Mouse (Mus musculus): ENCODE measurements around the gene Ly86.

The Ly86 gene

GRCm38 (mm10) chr13:37431707-37432106 is 86.7 kb downstream of the Ly86 start:
- DNase-seq (ENCODE audit: low spot score) = no peak

DNA sequence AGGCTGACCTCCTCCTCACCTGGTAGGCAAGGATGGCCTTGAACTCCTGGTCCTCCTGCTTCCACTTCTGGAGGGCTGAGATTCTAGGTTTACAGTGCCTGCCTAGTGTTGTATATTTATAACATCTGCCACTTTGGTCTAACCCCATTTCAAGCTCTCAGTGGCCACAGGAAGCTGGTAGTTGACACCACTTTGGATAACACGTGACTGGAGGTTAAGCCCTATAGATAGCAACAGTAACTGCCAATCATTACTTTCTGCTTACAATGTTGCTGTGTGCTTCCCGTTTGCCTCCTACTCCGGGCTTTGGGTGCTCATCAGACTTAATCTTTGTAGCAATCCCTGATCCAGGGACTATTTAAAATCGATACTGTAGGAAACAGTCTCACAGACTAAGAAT is 87.6 kb downstream of the Ly86 start:
- DNase-seq (ENCODE audit: low spot score) = no peak

DNA sequence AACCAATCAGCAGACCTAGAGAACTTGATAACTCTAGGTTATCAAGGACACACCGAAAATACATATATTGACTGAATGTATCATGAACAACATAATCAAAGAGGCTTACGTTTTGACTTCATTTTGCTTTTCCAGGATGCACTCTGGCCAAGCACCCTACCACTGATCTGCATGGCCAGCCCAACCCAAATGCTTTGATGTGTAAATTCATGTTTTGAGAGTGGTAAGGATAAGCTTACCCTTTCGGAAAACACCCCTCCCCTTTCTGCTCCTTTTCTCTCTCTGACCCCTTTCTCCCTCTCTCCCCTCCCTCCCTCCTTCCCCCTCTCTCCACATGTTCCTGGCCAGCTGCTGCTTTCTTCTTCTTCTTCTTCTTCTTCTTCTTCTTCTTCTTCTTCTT is 88.1 kb downstream of the Ly86 start:
- DNase-seq (ENCODE audit: low spot score) = no peak

GRCm38 (mm10) chr13:37433730-37434129 is 88.7 kb downstream of the Ly86 start:
- DNase-seq (ENCODE audit: low spot score) = no peak

GRCm38 (mm10) chr13:37434137-37434772 is 89.2 kb downstream of the Ly86 start:
- DNase-seq (ENCODE audit: low spot score) = peak; percentile 89

DNA sequence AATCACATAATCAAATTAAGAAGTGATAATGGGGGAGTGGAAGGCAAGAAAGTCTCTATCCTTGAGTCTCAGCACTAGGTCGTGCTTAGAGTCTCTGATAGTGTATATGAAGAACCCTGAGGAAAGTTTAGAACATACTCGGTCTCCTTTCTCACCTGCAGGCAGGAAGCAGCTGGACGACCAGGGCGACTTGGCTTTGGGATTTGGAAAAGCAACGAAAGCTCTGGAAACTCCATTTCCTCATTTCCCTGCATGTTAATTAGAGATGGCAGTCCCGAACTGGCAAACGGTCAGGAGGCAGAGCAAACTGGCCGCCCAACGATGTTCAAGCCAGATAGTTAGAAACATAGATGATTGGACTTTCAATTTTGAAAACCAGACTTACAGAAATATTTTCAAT is 89.8 kb downstream of the Ly86 start:
- DNase-seq (ENCODE audit: low spot score) = no peak

- no peak for DNase-seq (ENCODE audit: low spot score)
Measured at GRCm38 (mm10) chr13:37436267-37437013, 91.4 kb downstream of the Ly86 start.

DNA sequence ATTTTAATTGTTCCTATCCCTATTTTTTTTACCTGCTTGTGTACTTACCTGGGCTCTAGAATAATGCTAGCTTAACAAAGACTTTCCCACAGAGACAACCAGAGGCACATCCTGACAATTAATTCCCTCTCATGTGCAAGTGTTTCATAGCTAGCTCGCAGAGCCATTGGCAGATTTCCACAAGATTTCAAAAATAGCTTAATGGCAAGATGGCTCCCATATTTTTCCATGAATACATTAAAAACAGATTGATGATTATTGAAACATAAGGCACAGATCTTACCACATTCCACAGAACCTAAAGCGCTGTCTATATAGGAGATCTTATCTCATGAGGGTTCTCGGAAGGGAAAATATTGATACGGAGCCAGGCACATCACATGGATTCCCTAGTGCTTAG is 93.8 kb downstream of the Ly86 start:
- DNase-seq (ENCODE audit: low spot score) = no peak

DNA sequence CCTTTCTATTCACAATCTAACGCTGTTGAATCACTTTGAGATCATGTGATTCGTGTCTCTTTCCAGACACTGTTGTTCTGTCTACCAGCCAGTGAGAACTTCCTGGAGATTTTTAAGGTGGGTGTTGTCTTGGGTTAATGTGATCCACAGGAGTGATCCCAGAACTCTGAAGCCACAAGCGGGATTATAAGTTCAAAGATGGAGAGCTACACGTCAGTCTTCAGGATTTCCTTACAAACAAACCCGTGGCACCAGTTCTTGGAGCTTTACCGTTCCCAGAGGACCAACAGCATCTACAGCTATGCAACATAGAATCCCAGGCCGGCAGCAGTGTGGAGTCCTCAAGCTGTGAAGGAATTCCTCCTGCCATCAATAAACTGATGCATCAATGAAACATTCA is 94.5 kb downstream of the Ly86 start:
- DNase-seq (ENCODE audit: low spot score) = no peak

DNA sequence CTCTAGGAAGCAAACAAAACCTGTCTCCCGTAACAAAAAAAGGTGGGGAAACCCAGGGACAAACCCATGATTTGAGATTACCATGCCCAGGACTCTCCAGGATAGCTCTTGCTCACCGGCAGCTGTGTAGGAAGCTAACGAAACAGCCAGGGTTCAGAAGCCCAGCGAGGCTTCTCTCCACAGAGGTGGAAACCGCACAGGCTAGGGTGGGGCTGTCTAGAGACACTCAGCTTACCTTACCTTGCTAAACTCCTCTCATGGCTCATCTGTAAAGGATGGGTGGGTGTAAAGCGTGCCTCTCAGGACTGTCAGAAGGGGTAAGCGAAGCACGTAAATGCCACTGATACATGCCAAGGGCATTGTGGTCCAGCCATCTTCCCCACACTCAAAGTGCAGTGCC is 94.9 kb downstream of the Ly86 start:
- DNase-seq (ENCODE audit: low spot score) = no peak

- DNase-seq (ENCODE audit: low spot score) = peak; percentile 46
Measured at GRCm38 (mm10) chr13:37440593-37441307, 95.7 kb downstream of the Ly86 start.

GRCm38 (mm10) chr13:37442058-37442457 is 97.0 kb downstream of the Ly86 start:
- DNase-seq (ENCODE audit: low spot score) = peak; percentile 56

DNA sequence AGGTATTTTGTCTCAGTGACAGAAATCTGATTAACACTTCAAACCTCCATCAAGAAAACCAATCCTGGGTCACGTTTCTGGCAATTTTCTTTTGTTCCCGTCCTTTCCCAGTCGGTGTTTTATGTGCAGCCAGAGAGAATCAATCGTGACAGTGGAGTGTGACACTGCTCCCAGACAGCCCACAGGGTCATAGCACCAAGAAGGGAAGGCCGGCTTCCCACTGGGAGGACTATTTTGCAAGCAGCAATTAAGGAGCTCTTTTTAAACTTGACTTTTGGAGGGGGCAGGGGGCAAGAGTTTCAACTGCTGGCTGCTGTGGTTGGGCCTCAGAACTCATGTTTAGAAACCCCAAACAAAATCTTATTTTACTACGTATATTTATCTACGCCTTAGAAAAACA is 97.5 kb downstream of the Ly86 start:
- peak; percentile 43 for DNase-seq (ENCODE audit: low spot score)

GRCm38 (mm10) chr13:37446699-37447258 is 101.8 kb downstream of the Ly86 start:
- peak; percentile 85 for DNase-seq (ENCODE audit: low spot score)

GRCm38 (mm10) chr13:37451021-37451420 is 106.0 kb downstream of the Ly86 start:
- DNase-seq (ENCODE audit: low spot score) = no peak

DNA sequence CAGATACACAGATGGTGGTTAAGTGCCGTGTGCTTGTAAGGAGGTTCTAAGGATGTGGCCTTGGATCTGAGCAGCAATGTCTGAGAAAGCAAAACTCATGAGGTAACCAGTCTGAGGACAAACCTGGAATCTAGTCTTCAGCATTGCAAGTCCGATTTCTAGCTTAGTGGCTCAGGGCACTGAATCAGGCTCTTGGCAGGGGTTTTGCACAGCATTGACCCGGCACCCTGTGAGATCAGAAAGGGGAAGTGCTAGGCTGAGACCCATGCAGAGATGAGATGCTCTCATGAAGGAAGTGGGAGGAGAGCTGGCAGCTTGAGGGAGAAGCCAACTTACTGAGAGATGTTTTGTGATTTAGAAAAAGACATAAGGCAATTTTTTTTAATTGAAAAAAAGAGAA is 106.5 kb downstream of the Ly86 start:
- peak; percentile 74 for DNase-seq (ENCODE audit: low spot score)

DNA sequence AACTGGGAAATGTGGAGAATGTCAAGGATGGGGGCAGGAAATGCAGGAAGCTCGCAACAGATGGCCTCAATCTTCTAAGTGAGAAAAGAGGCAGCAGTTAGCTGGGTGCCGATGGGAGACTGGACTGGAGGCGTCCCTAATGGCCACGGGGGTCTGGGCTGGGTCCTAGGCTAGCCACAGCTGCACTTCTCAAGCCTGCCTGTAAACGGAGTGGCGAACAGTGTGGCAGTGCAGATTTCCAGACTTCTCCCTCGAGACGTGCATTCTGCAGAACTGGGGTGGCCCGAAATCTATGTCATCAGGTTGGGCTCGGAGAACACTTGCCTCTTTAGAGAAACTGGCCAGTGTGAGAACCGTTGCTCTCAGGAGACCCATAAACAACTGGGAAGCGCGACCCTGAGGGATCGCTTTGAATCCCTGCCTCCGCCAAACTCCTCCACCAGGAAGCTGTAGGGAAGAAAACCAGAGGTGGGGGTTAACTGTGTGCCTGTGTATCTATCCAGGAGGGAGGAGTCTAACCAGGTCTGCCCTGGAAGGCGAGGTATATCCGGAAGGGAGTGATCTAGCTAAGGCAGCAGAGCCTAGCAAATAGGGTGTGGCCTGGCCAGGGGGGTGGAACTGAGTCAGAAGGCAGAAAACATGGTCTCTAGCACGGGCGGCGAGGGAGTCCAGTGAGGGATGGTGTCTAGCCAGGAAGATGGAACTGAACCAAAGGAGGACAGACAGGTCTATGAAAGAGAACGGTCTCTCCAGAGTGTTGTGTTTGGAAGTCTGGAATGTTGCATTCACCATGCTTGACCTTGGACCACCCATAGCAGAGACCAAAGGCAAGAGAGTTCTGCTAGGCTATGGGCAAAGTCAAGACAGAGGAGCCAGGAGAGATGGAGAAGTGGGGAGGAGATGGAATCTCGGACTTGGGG is 107.3 kb downstream of the Ly86 start:
- peak; percentile 86 for DNase-seq (ENCODE audit: low spot score)

GRCm38 (mm10) chr13:37453203-37453602 is 108.2 kb downstream of the Ly86 start:
- peak; percentile 94 for DNase-seq (ENCODE audit: low spot score)

GRCm38 (mm10) chr13:37454356-37454755 is 109.3 kb downstream of the Ly86 start:
- no peak for DNase-seq (ENCODE audit: low spot score)

- DNase-seq (ENCODE audit: low spot score) = no peak
Measured at GRCm38 (mm10) chr13:37455561-37455960, 110.6 kb downstream of the Ly86 start.

DNA sequence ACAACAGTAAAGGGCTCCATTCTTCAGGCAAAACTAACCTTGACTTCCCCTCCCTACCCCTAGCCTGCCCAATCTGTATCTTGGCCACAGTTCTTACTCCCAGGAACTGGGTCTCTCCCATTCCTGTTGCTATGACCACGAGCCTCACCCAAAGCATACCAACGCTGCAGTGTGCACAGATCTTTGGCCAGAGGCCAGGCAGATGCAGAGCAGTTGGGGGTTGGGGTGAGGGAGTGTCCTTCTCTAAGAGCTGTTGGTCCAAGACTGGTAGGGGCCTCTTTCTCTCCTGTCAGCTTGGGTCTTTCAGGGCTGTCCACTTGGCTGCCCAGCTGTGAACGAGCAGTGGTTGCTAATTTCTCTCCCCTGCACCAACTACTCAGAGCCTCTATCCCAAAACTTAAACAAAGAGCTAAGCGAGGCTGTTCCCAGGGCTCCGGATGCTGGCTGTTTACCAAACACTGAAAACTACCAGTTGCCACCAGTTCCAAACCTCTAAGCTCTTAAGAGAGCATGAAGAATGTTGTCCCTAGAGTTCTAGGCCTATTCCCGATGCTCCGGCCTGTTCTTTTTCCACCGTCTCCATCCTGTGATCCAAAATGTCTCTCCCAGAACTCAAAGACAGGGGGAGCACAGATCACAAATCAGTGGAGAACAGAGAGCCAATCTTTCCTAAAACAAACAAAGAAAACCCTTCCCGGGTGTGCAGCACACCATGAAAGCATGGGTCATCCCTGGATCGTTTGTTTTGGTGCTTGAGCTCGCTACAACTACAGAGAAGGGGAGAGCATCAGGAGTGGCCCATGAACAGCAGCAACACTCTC is 112.2 kb downstream of the Ly86 start:
- DNase-seq (ENCODE audit: low spot score) = peak; percentile 94

Data from lung, postnatal 25 days (tissue).